Mouse (Mus musculus) lung, postnatal 4 days (tissue): Measurements from ENCODE around the gene Tmprss15.

Experiments
- DNase-seq, 2 experiments: peaks; one replicate each; pipeline ENCODE4 v3.0.0; 2021

The Tmprss15 gene

GRCm38 (mm10) chr16:79090997-79091396 lies at the start of gene Tmprss15:
Gene Tmprss15 (minus strand): TSS chr16:79091097.
- no peak for DNase-seq

DNA sequence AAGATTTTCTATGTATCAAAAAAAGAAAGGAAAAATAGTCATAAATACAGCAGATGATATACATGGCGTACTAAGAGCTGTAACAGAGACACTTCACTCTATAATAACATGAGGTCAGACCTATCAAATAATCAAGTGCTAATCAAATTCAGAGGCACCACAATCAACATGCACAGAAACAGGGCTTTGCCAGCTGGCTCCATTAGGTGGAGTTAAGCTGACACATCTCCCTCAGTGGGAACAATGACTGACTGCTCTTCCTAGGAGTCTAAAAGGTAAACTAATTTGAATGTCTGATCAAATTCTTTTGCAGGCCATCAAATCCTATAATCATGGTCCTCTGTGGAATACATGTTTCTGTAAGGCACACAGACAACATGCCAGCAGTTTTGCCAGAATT lies 24.0 kb upstream of the Tmprss15 start:
- no peak for DNase-seq

DNA sequence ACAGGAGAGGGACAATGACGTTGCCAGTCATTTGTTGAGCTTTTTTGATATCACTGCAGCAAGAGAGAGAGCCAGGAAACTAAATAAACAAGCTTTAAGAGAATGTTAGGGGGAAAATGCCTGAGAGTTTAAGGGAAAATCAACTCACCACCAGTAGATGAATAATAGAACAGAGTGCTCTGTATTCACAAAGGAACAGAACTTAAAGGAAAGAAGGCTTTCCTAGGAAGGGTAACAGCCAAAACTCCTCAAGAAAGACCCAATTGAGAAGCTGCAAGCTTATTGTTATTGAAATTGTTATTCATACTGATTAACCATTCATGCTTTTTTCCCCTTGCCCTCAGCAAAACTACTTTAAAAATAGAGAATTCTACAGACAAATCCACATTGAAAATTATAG lies 18.6 kb upstream of the Tmprss15 start:
- DNase-seq = no peak

DNA sequence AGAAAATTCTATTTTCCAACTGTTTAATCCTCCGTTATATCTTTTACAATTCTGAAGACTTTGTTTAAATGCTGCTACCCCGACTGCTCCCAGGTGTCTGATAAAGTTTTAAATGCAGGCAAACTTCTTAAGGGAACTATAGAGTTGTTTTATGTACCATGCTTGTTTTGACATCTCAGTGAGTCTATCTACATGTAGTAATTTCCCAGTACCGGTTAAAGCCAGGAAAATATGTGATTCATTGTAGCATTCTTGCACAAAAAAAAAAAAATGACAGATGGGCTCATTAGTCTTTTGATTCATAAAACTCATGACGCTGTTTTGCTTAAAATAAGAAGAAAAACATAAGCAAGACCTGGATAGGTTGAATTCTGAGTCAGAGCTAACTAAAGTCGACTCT lies 18.1 kb upstream of the Tmprss15 start:
- DNase-seq = no peak

DNA sequence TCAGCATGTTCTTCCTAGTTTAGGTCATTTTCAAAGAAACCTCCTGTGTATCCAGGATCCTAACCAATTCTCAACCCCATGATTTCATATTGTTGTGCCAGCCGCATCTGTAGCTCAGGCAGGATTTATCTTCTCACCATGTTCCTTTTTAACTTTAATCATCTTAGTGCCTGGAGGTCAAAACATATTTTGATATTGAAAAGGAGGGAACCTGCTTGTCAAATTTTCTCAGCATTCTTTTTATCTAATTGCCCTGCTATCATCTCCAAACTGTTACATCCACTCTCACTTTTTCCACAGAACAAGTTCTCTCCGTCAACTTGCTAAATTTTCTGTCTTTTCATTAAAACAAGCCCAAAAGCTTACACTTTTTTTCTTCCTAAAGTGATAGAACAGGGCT lies 9.4 kb upstream of the Tmprss15 start:
- no peak for DNase-seq

- DNase-seq = no peak
Observed at GRCm38 (mm10) chr16:79098321-79098720, 7.4 kb upstream of the Tmprss15 start.

DNA sequence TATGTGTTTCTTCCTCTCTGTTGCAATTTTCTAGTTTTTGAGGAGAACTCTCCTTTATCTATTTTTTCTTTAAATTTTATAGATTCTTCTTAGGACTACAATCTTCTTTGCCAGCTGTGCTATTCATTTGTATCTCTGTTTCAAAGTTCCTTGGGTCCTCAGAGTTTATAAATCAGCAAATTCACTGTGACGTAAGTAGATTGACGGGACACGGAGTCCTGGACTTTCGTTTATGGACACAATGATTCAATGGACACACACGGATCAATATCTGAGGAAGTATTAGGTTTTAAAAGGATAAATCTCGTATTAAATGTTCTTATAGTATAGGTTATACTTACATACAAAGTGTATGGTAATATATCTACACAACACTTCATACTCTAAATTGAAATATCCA lies 4.3 kb downstream of the Tmprss15 start:
- no peak for DNase-seq

GRCm38 (mm10) chr16:79063848-79064247 lies 27.0 kb downstream of the Tmprss15 start:
- no peak for DNase-seq

- DNase-seq = peak; percentile 10 to 19
Observed at GRCm38 (mm10) chr16:79058775-79059558, 31.9 kb downstream of the Tmprss15 start.

DNA sequence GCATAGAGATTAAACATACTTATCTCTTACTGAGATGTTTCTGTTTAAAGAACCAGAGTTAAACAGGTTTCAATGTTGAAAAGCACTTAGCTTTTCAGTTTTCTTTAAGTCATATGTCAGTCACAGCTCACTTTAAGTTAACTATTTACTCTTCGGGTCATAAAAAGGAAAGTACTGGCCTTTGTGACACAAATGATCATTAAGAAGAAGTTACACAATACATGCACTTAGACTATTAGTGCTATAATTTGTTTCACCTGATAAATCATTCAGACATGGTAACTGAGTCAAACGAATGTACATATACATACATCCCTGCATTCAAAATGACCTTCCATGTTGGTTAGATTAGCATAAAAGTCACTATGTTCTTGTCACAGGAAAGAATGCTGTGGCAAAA lies 58.3 kb downstream of the Tmprss15 start:
- no peak for DNase-seq

- no peak for DNase-seq
Observed at GRCm38 (mm10) chr16:79002812-79003211, 88.1 kb downstream of the Tmprss15 start.

- no peak for DNase-seq
Observed at GRCm38 (mm10) chr16:79001679-79002078, 89.2 kb downstream of the Tmprss15 start.

GRCm38 (mm10) chr16:78976384-78976783 lies 114.5 kb downstream of the Tmprss15 start:
- DNase-seq = no peak

DNA sequence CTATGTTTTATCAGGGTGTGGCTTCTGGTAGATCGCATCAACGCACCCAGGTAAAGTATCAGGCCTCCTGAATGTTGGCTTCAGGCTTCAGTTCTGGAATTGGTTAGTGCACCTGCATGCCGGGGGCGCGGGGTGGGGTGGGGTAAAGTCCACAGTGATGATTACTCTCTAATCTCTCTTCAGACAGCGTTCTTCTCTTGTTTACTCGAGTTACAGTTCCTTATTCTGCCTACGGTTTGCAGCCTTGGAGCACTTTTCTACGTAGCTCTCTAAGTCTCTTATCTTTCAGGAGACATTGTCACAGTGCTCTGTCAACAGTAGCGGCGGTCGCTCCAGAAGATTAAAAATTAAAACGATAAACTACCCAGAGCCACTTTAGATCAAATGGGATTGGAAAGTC lies 116.8 kb downstream of the Tmprss15 start:
- DNase-seq = no peak

DNA sequence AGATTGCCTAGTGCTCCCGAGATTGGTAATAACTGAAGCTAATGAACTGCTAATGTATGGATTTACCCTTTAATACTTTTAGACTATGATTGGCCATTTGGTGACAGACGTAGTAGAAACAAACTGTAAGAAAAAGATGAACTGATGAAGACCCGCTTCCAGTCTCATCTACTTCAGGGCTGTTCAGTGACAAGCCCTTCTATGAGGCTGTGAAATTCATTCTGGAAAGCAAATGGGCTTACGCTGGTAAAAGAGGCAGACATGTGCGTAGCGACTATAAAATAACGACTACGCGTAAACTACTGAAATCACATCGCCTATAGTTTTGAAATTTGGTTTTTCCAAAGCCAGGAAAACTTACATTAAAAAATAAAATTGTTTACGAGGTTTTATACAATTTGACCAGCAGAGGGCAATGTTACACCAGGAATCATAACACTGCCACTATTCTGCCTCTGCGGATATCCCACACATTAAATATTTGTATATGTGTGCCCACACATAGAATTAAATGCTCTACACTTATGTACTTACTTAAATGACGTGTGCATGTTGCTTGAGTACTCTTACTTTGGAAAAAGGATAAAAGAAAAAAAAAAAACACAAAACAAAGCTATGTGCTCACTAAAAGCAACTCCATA lies 121.7 kb downstream of the Tmprss15 start:
- no peak for DNase-seq

DNA sequence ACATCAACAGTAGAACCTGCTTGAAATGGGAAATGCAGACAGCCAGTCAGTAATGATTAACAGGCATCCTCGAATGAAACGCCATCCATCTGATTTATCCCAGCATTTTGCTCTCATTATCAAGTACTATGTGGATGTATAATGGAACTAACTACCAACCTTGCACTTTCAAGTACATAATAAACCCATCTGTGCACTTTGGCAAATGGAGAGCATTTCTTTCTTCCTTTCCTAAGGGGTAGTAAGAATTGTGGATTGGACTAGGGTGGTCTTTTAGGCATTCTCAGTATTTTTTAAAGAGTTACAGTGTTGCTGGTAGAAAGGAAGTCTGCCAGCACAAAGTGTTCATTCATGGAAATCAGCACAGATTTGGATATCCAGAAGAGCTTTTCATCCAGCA lies 133.5 kb downstream of the Tmprss15 start:
- DNase-seq = no peak

DNA sequence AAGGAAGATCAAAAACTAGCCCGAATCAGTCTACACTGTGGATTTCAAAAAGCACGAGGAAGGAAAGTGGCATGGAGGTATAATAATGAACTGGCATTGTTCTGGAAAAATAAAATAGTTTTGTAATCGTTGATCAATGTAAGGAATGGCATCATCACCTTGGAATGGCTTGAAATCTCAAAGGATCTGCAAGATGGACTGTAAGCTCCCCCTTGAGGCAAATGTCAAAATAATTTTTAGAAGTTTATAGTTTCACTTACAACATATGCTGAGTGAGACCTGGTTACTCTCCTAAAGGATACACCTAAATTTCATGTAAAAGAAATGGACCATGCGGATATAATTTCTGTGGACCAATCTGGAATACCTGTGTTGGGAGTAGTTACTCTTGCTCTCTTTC lies 140.5 kb downstream of the Tmprss15 start:
- no peak for DNase-seq

DNA sequence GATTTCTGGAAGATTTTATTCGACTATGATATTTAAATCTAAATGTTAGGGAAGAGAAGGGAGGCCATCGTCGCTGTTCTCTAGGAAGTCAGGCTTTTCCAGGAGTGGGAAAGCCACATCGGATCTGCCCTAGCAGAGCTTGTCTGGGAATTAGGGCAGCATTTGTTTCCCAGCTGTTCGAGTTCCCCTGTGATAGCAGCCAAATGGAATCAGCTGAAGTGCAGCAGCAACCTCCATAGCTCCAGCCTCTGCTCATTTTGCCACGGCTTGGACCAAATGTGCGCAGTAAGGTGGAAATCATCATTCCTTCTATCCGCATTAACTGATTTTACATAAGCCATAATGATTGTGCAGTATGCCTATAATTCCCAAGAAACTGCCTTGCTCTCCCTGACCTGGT lies 153.1 kb downstream of the Tmprss15 start:
- no peak for DNase-seq

- DNase-seq = no peak
Observed at GRCm38 (mm10) chr16:78934298-78934697, 156.6 kb downstream of the Tmprss15 start.

GRCm38 (mm10) chr16:78931287-78932025 lies 159.4 kb downstream of the Tmprss15 start:
- DNase-seq = no peak

- peak in 1 of 2 experiments; percentile 23 for DNase-seq
Observed at GRCm38 (mm10) chr16:78930382-78931286, 160.3 kb downstream of the Tmprss15 start, which contains the start of gene Chodl. Gene Chodl (plus strand): TSS chr16:78930948.

GRCm38 (mm10) chr16:78922644-78923043 lies 168.3 kb downstream of the Tmprss15 start:
- DNase-seq = no peak
